Mouse (Mus musculus) liver, adult 2 months (tissue): ENCODE measurements around the gene Syne4.

Experiments
- CTCF ChIP-seq: fragments of 200-500 bp; IDR thresholded peaks from 2 replicates; pipeline ENCODE4 v1.5.1; 2011; ENCODE audit warnings: low read depth, low read length, control low read depth
- POLR2A ChIP-seq: fragments of 200-500 bp; IDR thresholded peaks from 2 replicates; pipeline ENCODE4 v1.6.1; 2011; ENCODE audit warnings: low read length, control low read depth; ENCODE audit not compliant: insufficient read depth; ENCODE audit errors: extremely low read depth

DNA sequence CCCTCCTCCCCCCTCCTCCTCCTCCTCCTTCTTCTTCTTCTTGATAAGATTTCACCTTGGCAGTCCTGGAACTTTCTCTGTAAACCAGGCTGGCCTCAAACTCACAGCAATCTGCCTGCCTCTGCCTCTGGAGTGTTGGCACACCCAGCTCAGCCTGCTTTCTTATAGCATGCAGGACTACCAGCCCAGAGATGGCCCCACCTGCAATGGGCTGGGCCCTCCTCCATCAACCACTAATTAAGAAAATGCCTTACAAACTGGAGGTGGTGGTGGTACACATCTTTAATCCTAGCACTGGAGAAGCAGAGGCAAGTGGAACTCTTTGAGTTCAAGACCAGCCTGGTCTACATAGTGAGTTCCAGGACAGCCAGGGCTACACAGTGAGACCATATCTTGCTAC, 11.8 kb downstream of the Syne4 start:
- TF ChIP-seq CTCF (no peak), POLR2A (no peak)
